Mouse (Mus musculus) hindbrain, embryonic 16.5 days (tissue): ENCODE results near the gene Eogt. TPM values are rescaled to one million over a fixed set of nuclear protein-coding genes. Genes with fewer than 3 reads are reported as not detected.

Source experiments
- ATAC-seq: fragments of 200-750 bp; cut with Nextera tagmentation; 2 replicates; pipeline ENCODE4 v1.8.0; 2017; ENCODE audit warnings: moderate TSS enrichment, moderate library complexity
- H3K27ac ChIP-seq: fragments of 300-500 bp; sonication (generic); 2 replicates; pipeline ENCODE4 v1.5.1; 2014; ENCODE audit warnings: low read depth, mild to moderate bottlenecking, control low read depth, low read length, moderate library complexity
- H3K27me3 ChIP-seq: fragments of 300-500 bp; sonication (generic); replicated peaks from 2 replicates; pipeline ENCODE4 v1.6.1; 2014; ENCODE audit warnings: low read length; ENCODE audit not compliant: control insufficient read depth, insufficient read depth
- H3K36me3 ChIP-seq: fragments of 300-500 bp; sonication (generic); 2 replicates; pipeline ENCODE4 v1.6.1; 2014; ENCODE audit warnings: mild to moderate bottlenecking, low read length, moderate library complexity, mixed read lengths; ENCODE audit not compliant: control insufficient read depth, insufficient read depth
- H3K4me1 ChIP-seq: fragments of 300-500 bp; sonication (generic); 2 replicates; pipeline ENCODE4 v1.6.1; 2014; ENCODE audit warnings: low read depth, low read length; ENCODE audit not compliant: control insufficient read depth, insufficient read depth
- H3K4me2 ChIP-seq: fragments of 300-500 bp; sonication (generic); 2 replicates; pipeline ENCODE4 v1.6.1; 2014; ENCODE audit warnings: mild to moderate bottlenecking, low read length, control low read depth, moderate library complexity
- H3K4me3 ChIP-seq: fragments of 300-500 bp; sonication (generic); 2 replicates; pipeline ENCODE4 v1.5.1; 2014; ENCODE audit warnings: mild to moderate bottlenecking, low read length, control low read depth, moderate library complexity
- H3K9ac ChIP-seq: fragments of 300-500 bp; sonication (generic); 2 replicates; pipeline ENCODE4 v1.6.1; 2014; ENCODE audit warnings: low read depth, mild to moderate bottlenecking, control low read depth, low read length, moderate library complexity
- H3K9me3 ChIP-seq: fragments of 300-500 bp; sonication (generic); 2 replicates; pipeline ENCODE4 v1.6.1; 2014; ENCODE audit warnings: mild to moderate bottlenecking, low read length, moderate library complexity; ENCODE audit not compliant: control insufficient read depth
- WGBS: fragments of 180-500 bp; shearing (Covaris S2); extraction: QIAGEN DNeasy Blood & Tissue Kit; methylation state at CpG from one replicate; pipeline ENCODE4 v1.1.7; 2014; 5-methylcytosine and 5-hydroxymethylcytosine counted together
- polyA plus RNA-seq: library from polyadenylated mRNA; unstranded; fragments of >200 nt; fragmentation: Nextera tagmentation; extraction: Ambion mirVana; gene quantifications from 2 replicates; pipeline ENCODE4 v1.2.1, GENCODE M21; 2015

Gene Eogt
- 13.8 and 17.7 TPM in 2 replicates for polyA plus RNA-seq

- peaks cover 12% of the 10 kb centered on the region for H3K4me1 ChIP-seq
- no peaks in the 10 kb centered on the region for H3K9me3 ChIP-seq
- H3K4me2 ChIP-seq: peak within 1 kb of the TSS; percentile 79
- H3K27me3 ChIP-seq: no peaks in the 10 kb centered on the region
- H3K4me3 ChIP-seq: peak within 1 kb of the TSS; percentile 55
- peak within 1 kb of the TSS; percentile 74 for H3K27ac ChIP-seq
- H3K9ac ChIP-seq: peak within 1 kb of the TSS; percentile 86
- WGBS: under 1% methylated on average over 53 of the region's 56 CpGs
- no peaks in the 10 kb centered on the region for H3K36me3 ChIP-seq
- ATAC-seq: peak; percentile 79
Measured at GRCm38 (mm10) chr6:97148383-97149251, at the start of gene Eogt. Gene Eogt (minus strand): TSS chr6:97149182.

- Histone ChIP-seq H3K4me1 (peaks cover 12% of the 10 kb centered on the region), H3K9me3 (no peaks in the 10 kb centered on the region), H3K27ac (peak overlapping the region; percentile 90), H3K9ac (peak overlapping the region; percentile 97), H3K27me3 (no peaks in the 10 kb centered on the region), H3K4me3 (peak overlapping the region; percentile 96), H3K4me2 (peak overlapping the region; percentile 74), H3K36me3 (peaks cover 9% of the 10 kb centered on the region)
- WGBS: 8% methylated on average over 11 of the region's 11 CpGs
- ATAC-seq: peak; percentile 78
Measured at GRCm38 (mm10) chr6:97179367-97179828, 30.4 kb upstream of the Eogt start.

- 0 out of 2 replicates have a peak, but pooled peaks cover 6% of the 10 kb centered on the region for H3K36me3 ChIP-seq
- H3K9me3 ChIP-seq: no peaks in the 10 kb centered on the region
- WGBS: under 1% methylated on average over 79 of the region's 80 CpGs
- H3K4me2 ChIP-seq: peak within 1 kb of the TSS; percentile 74
- peaks cover 12% of the 10 kb centered on the region for H3K4me1 ChIP-seq
- ATAC-seq: peak; percentile 99
- H3K4me3 ChIP-seq: peak within 1 kb of the TSS; percentile 96
- peak within 1 kb of the TSS; percentile 90 for H3K27ac ChIP-seq
- peak within 1 kb of the TSS; percentile 97 for H3K9ac ChIP-seq
- no peaks in the 10 kb centered on the region for H3K27me3 ChIP-seq
Measured at GRCm38 (mm10) chr6:97178491-97179366, 29.7 kb upstream of the Eogt start, which contains the start of gene Tmf1. Gene Tmf1 (minus strand): TSS chr6:97179122.

- WGBS: 81% methylated on average over 11 of the region's 11 CpGs
- H3K36me3 ChIP-seq: peaks cover 15% of the 10 kb centered on the region
- no peak overlapping the region for H3K4me3 ChIP-seq
- H3K27me3 ChIP-seq: no peaks in the 10 kb centered on the region
- H3K9ac ChIP-seq: no peak overlapping the region
- no peak for ATAC-seq
- H3K27ac ChIP-seq: no peak overlapping the region
- H3K9me3 ChIP-seq: no peaks in the 10 kb centered on the region
- no peak overlapping the region for H3K4me2 ChIP-seq
- H3K4me1 ChIP-seq: peaks cover 12% of the 10 kb centered on the region
Measured at GRCm38 (mm10) chr6:97175716-97176115, 26.7 kb upstream of the Eogt start.

- WGBS: 78% methylated on average over 6 of the region's 6 CpGs
- no peaks in the 10 kb centered on the region for H3K9me3 ChIP-seq
- H3K27me3 ChIP-seq: no peaks in the 10 kb centered on the region
- no peaks in the 10 kb centered on the region for H3K36me3 ChIP-seq
- H3K9ac ChIP-seq: no peak overlapping the region
- no peak overlapping the region for H3K4me2 ChIP-seq
- no peak for ATAC-seq
- H3K4me3 ChIP-seq: no peak overlapping the region
- H3K4me1 ChIP-seq: peaks cover 12% of the 10 kb centered on the region
- H3K27ac ChIP-seq: no peak overlapping the region
Measured at GRCm38 (mm10) chr6:97150156-97150555, 1.2 kb upstream of the Eogt start.

GRCm38 (mm10) chr6:97149721-97150120, 739 bp upstream of the Eogt start:
- Histone ChIP-seq H3K27ac (no peak overlapping the region), H3K4me2 (no peak overlapping the region), H3K27me3 (no peaks in the 10 kb centered on the region), H3K9me3 (no peaks in the 10 kb centered on the region), H3K9ac (no peak overlapping the region), H3K4me3 (no peak overlapping the region), H3K36me3 (no peaks in the 10 kb centered on the region), H3K4me1 (peaks cover 12% of the 10 kb centered on the region)
- 95% methylated on average over 2 of the region's 2 CpGs for WGBS
- ATAC-seq: no peak

GRCm38 (mm10) chr6:97147755-97148382, 1.1 kb downstream of the Eogt start:
- H3K4me2 ChIP-seq: peak overlapping the region; percentile 79
- no peaks in the 10 kb centered on the region for H3K27me3 ChIP-seq
- peak; percentile 76 for ATAC-seq
- H3K4me3 ChIP-seq: peak overlapping the region; percentile 55
- H3K9ac ChIP-seq: peak overlapping the region; percentile 86
- H3K4me1 ChIP-seq: peaks cover 12% of the 10 kb centered on the region
- no peaks in the 10 kb centered on the region for H3K9me3 ChIP-seq
- H3K27ac ChIP-seq: peak overlapping the region; percentile 74
- WGBS: 17% methylated on average over 18 of the region's 18 CpGs
- H3K36me3 ChIP-seq: no peaks in the 10 kb centered on the region

- Histone ChIP-seq H3K9ac (no peak overlapping the region), H3K9me3 (no peaks in the 10 kb centered on the region), H3K36me3 (no peaks in the 10 kb centered on the region), H3K4me2 (no peak overlapping the region), H3K4me3 (no peak overlapping the region), H3K4me1 (peaks cover 12% of the 10 kb centered on the region), H3K27ac (no peak overlapping the region), H3K27me3 (no peaks in the 10 kb centered on the region)
- WGBS: 91% methylated on average over 7 of the region's 7 CpGs
- ATAC-seq: no peak
Measured at GRCm38 (mm10) chr6:97145156-97145555, 3.8 kb downstream of the Eogt start.
